Mouse (Mus musculus) left cerebral cortex, postnatal 25 days (tissue): ENCODE measurements at regions not wholly inside any gene's neighbourhood (a gene's known extent, or its start where the extent isn't known, plus 50 kb on each side); places are given as distances from the start of the nearest gene placed in this dataset.
A peak's percentile ranks its signal among the peaks of the same experiment; 100 is the strongest.

Experiments used
- DNase-seq, 2 experiments: peaks; one replicate each; pipeline ENCODE4 v3.0.0; 2022; ENCODE audit warnings: low spot score in 2 of 2, mixed read lengths in 1 of 2
- intact Hi-C: fragments of 180-260 bp; cut with DNase I; formaldehyde crosslinking; loops from one replicate; pipeline ENCODE4 v1.15.1; 2025

GRCm38 (mm10) chr14:45956624-45957023 is 298.7 kb upstream of the Ddhd1 start:
- intact Hi-C loops = no loop called here
- no peak for DNase-seq

DNA sequence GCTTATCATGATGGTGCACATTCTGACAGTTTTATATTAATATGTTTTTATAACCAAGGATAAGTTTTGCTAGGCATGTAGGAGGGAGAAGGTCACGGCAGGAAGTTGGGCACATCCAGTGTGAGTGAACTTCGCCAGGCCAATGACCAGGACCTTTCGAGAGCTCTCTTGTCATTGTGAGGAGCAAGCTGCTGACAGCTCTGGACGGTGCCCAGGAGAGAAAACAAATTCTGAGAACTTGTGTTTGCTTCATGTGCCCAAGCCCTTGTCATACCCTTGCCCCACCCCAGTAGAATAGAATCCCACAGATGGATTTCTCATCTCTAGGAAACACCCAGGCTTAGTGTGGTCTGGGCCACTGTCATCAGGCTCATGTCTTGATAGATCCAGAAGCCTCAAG is 304.5 kb upstream of the Ddhd1 start:
- intact Hi-C loops = no loop called here
- no peak for DNase-seq

DNA sequence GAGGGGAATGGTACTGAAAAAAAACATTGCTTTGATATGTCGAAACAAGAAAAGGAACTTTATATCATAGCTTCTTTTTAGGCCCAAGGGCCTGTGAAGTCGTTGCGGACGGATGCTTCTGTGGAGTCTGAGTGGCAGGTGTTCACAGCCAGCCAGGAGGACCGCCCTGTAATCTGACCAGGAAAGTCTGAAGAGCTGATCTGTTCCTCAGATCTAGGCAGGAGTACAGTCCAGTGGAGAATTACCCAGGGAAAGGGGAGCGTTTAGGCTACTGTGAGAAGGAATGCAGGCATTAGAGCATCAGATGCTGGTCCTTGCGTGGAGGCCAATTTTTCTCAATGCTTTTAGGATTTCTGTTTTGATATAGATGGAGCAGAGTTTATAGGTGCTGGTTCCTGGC is 306.1 kb upstream of the Ddhd1 start:
- no peak for DNase-seq
- intact Hi-C loops = no loop called here

GRCm38 (mm10) chr14:45983206-45983857 is 325.4 kb upstream of the Ddhd1 start:
- no peak for DNase-seq

GRCm38 (mm10) chr14:45984135-45984892 is 326.4 kb upstream of the Ddhd1 start:
- intact Hi-C loops = no loop called here
- DNase-seq = no peak

More at GRCm38 (mm10) chr14:45983206-45983857, 325.4 kb upstream of the Ddhd1 start:
- intact Hi-C loops = no loop called here

DNA sequence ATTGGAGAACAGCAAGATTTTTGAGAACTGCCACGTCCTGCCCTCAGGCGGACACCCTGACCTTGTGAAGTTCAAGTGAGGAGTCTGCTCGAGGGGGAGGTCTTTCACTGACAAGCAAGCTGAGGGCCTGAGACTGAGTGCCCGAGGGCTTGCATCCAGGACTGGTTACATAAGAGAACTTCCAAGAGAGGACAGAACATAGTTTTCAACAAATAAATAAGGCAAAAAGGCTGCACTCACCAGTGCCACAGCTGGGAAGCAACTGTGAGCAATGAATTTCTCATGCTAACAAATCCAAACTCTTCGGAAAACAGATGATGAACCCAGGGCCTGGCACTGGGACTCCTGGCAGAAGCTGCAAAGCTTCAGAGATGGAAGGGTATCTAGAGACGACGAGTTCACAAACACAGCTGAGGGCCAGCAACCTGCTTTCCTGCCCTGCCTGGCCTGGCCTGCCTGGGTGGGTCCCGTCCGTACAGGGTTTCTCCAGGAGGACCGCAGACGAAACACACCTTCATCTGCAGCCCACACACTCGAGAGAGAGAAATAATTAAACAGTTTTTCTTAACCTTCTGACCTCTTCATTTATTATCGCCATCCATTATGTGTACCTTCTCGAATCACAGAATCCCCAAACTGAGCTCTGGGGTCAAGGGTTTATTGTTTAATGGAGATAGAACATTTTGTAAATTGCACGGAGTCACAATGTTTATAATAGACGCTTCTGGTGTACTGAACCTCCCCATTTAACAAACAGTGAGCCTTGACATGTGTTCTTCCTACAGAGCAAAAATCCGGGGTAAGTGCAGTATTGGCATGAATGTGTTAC is 334.3 kb upstream of the Ddhd1 start:
- intact Hi-C loops = loop anchor here (5.0 kb wide), 1 partner anchor 395 kb away; no protein-coding TSS in a partner anchor
- DNase-seq = no peak

- intact Hi-C loops = loop anchor here (1.0 to 5.0 kb wide), 3 partner anchors 394 to 731 kb away; no protein-coding TSS in a partner anchor
- DNase-seq = no peak
Measured at GRCm38 (mm10) chr14:45992870-45993135, 334.9 kb upstream of the Ddhd1 start.

- intact Hi-C loops = loop anchor here (1.0 to 5.0 kb wide), 3 partner anchors 394 to 731 kb away; no protein-coding TSS in a partner anchor
- DNase-seq = peak; percentile 77
Measured at GRCm38 (mm10) chr14:45993669-45994068, 335.7 kb upstream of the Ddhd1 start.

DNA sequence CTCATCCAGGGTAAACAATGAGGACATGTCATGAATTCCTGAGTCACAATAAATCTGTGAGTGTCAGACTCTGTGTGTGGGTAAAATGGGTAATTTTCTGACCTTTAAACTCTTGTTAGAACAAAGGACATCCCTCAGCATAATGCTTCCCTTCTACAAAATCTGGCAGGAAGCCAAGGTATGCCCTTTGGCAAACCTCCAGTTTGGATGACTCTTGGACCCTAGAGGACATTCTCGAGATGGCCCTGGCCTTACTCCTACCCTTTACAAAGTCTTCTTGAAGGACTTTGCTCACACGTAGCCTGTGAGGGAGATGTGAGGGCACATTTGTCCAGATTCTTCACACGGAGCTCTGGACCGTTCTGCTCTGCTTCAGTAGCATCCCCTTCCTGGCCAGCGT is 338.8 kb upstream of the Ddhd1 start:
- intact Hi-C loops = no loop called here
- DNase-seq = no peak

DNA sequence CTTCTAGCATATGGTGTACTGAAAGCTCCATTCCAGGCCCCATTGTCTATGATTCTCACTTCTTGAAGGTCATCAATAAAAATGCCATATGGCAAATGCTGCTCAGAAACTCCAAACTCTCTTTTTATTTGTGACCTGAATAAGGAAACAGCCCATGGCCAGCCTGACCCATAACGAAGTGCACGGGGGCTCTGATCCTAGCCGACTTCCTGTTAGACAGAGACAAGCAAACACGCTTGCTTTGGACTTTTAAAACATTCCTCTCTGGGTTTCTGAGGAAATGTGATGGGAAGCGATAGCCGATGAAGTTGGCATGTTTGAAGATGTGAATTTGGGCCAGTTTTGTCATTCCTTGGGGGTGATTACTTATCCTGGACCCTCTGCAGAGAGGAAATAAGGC is 346.1 kb upstream of the Ddhd1 start:
- DNase-seq = no peak
- intact Hi-C loops = no loop called here

DNA sequence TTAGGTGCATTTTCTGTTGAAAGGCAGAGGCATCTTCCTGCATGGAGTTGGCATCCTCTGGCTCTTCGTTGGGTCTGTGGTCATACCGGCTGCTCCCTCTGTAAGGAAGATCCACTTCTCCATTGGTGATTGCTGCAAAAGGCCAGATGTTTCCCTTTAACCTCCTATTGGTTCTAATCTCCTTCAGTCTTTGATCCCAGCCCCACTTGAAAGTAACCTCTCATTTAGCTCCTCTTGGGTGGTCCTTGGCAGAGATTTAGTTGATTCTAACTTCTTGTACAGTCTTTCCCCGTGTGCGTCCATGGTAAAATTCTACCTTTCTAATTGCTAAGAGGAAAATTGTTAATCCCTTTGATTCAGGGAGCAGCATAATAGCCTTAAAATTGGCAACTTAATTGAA is 347.4 kb upstream of the Ddhd1 start:
- DNase-seq = no peak
- intact Hi-C loops = no loop called here

DNA sequence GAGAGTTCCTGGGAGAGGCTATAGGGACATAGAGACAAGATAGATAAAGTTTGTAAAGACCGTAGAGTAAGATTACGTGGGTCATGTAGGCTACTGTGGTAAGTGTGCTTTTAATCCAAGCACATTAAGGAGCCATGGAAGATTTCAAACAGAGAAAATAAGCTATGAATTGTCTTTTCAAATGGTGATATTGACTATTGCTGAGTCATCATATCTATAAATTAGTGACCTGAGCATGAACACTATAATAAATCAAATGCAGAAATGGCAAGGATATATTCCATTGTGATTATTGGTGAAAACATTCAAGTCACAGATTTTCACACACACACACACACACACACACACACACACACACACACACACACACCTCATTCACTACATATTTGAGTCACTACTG is 355.3 kb upstream of the Ddhd1 start:
- DNase-seq = no peak
- intact Hi-C loops = no loop called here

GRCm38 (mm10) chr14:46014090-46014489 is 356.1 kb upstream of the Ddhd1 start:
- DNase-seq = no peak
- intact Hi-C loops = no loop called here

- DNase-seq = no peak
- intact Hi-C loops = no loop called here
Measured at GRCm38 (mm10) chr14:46015682-46016400, 357.9 kb upstream of the Ddhd1 start.

GRCm38 (mm10) chr14:46016701-46017106 is 358.8 kb upstream of the Ddhd1 start:
- intact Hi-C loops = no loop called here
- DNase-seq = no peak

DNA sequence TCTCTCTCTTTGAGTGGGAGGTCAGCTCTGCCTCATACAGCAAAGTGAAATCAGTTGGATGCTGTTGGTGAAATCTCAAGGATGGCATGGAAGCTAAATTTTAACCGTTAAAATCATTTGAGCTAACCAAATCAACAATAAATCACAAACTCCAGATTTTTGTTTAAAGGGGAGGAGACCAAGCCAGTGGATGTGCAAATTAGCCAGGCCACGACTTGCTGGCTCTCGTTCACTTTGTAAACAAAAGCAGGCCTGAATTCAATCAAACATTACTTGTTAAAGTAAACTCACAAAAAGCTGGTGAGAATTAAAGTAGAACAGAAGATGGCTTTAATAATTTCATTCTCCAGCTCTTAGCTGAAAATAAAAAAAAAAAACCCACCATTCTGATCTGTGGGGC is 359.3 kb upstream of the Ddhd1 start:
- intact Hi-C loops = no loop called here
- DNase-seq = no peak

- intact Hi-C loops = no loop called here
- DNase-seq = no peak
Measured at GRCm38 (mm10) chr14:46017976-46018375, 360.0 kb upstream of the Ddhd1 start.

DNA sequence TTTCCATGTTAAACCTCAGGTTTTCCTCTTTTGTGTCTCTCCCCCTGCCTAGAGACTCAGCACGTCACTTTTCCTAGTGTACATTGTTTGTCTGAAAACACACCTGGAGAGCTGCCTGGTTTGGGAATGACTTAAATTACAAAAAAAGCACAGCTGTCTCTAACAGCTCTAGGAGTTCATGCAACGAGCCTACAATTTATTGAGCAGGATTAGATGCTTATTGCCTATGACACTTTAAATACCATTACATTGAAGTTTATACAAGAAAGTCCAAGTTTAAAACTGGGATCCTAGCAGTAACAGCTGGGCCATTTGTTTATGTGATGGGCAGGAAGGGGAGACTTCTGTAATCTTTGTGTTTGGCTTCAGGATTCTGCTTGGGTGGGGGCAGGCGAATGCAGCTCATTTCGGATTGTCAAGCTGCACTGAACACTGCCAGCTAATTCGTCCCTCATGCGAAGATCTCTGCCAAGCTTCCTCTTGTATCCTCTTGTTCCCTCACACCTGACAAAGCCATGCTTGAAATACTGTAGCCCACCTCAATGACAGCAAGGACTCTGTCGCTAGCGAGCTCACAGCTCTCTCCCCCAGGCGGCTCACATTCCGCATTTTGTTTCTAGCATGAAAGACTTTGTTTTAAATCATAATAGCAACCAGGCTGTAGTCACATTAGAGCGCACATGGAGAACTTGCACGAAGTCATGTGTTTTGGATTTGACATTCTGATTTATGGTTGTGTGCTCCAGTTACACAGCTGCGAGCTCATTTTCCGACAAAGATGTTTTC is 359.8 kb upstream of the Gm15217 start:
- intact Hi-C loops = no loop called here
- no peak for DNase-seq

DNA sequence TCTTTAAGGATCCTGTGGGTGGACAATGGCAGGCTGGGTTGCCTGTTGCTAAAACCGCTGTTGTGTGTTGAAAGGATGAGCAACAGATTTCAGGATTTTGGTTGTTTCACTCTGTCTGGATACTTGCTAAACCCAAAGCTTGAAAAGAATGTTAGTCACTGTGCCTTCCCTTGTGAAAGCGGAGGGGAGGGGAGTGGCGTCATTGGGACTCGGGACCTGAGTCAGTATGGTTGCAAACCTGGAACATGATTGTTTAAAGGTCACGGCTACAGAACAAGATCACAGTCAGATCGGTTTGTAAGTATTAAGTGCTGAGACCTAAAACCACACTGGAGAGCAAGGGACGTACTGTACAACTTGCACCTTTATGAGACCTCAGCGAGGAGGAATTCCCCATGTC is 344.9 kb upstream of the Gm15217 start:
- intact Hi-C loops = no loop called here
- no peak for DNase-seq
